Mouse (Mus musculus): ENCODE results near the gene Zmat1. TPM values are rescaled to one million over a fixed set of nuclear protein-coding genes. Genes with fewer than 3 reads are reported as not detected.

Zmat1 gene
- polyA plus RNA-seq, 1 experiment: 1.0 TPM

DNA sequence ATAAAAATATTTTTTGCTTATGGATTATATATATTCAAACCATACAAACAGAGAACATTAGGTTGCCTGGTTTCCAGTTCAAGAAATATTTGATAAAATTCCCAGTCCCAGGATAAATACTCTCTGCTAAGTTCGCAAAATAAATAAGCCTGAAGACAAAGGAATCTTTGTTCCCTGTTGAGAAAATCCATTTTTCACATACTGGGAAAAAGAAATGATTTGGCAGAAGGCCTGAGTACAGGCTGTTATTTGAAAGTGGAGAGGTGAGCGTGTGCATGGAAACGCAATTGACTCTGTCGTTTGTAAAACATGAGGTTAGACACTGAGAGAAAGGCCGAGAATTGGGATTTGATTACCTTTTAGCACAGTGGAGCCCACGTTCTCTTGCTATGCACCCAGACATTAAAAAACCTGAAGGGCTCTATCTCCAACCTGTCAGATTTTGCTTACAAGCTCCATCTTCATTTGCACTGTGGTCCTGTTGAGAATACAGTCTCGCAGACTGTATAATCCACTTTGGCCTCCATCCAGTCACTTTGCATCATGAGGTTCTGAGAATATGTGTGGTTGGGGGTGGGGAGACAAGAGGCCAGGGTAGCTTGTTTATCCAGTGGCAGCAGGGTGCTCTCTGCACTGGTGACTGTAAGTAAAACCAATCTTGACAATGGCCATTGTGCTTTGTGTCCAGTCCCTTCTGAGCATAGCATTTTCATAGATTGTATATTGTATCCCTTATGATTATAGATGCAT, 85.2 kb downstream of the Zmat1 start:
- Histone ChIP-seq H3K9ac (ENCODE audit: low read depth, poor library complexity, severe bottlenecking) (no peak overlapping the region), H3K4me3 (ENCODE audit: low read depth, low read length) (no peak overlapping the region), H3K36me3 (ENCODE audit: control insufficient read depth, insufficient read depth, low read length, poor library complexity, severe bottlenecking) (no peaks in the 10 kb centered on the region), H3K4me1 (ENCODE audit: control insufficient read depth, insufficient read depth, low read length) (no peaks in the 10 kb centered on the region), H3K9me3 (replicated peaks; ENCODE audit: control insufficient read depth, insufficient read depth, low read length, poor library complexity, severe bottlenecking) (no peaks in the 10 kb centered on the region), H3K27ac (ENCODE audit: insufficient read depth, low read length) (no peak overlapping the region), H3K27me3 (ENCODE audit: control insufficient read depth, insufficient read depth, low read length, poor library complexity, severe bottlenecking) (no peaks in the 10 kb centered on the region)
- TF ChIP-seq CTCF (IDR thresholded peaks at IDR 0.05; ENCODE audit: low read depth, low read length): no peak

Other genes with a start within 250 kb of the Zmat1 start
- 32.3 and 34.0 TPM in 2 replicates for gene Armcx2, start 200.0 kb downstream of the Zmat1 start, polyA plus RNA-seq (2011; ENCODE audit: insufficient read depth, insufficient read length, low read depth, missing spikeins)
- 0.29 and 0.45 TPM in 2 replicates for gene Nxf2, start 44.5 kb downstream of the Zmat1 start, polyA plus RNA-seq (2011; ENCODE audit: insufficient read depth, insufficient read length, low read depth, missing spikeins)
- not detected in 2 replicates for gene Gm15023, start 168.4 kb upstream of the Zmat1 start, polyA plus RNA-seq (2011; ENCODE audit: insufficient read depth, insufficient read length, low read depth, missing spikeins)
- gene Tceal6, start 201.5 kb upstream of the Zmat1 start, polyA plus RNA-seq (2011; ENCODE audit: insufficient read depth, insufficient read length, low read depth, missing spikeins): not detected in 2 replicates

All from ES-Bruce4 (cell line).